Mouse (Mus musculus) CD4-positive helper T cell, adult 2 months (primary cell): ENCODE measurements around the gene Zfp318.

Experiments used
- DNase-seq: peaks from one replicate; pipeline ENCODE4 v3.0.0-alpha.2; 2012; ENCODE audit warnings: low read depth, missing footprints, low spot score

Gene Zfp318

GRCm38 (mm10) chr17:46383294-46384060 is at the start of gene Zfp318:
Zfp318 (plus strand) TSS chr17:46383731.
- DNase-seq = peak; percentile 95

DNA sequence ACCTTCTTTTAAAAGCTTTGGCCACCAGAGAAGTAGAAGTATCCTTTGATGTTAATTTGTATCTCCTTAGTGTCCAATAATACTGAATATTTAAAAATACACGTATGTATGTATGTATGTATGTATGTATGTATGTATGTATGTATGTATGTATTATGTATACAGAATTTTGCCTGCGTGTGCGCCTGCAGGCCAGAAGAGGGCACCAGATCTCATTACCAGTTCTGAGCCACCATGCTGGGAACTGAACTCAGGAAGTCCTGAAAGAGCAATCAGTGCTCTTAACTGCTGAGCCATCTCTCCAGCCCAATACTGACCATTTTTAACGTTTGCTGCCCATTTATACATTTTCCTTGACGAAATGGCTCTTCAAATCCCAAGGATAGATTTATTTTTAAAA is 47.1 kb upstream of the Zfp318 start:
- peak; percentile 40 for DNase-seq

GRCm38 (mm10) chr17:46341208-46341607 is 42.3 kb upstream of the Zfp318 start:
- DNase-seq = no peak

GRCm38 (mm10) chr17:46351026-46351700 is 32.4 kb upstream of the Zfp318 start:
- DNase-seq = no peak

GRCm38 (mm10) chr17:46371783-46372182 is 11.7 kb upstream of the Zfp318 start:
- DNase-seq = peak; percentile 66

DNA sequence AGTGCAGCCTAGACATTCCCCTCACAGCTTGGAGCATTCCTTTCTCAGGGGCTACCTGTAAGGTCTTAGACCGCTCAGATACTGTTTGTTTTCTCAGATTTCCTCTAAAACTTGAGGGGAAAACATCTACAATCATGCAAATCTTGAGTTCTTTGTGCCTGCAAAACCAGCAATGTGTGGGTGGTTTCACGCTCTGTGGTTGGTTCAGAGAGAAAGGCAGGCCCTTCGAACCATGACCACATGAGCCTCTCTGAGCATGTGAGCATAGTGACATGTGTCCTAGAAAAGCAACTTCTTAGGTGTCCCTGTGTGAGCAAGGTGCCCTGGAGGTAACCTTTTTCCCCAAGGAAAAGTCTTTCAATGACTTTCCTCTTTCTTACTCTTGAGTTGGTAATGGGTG is 5.0 kb upstream of the Zfp318 start:
- peak; percentile 30 for DNase-seq

GRCm38 (mm10) chr17:46384061-46384801 is 700 bp downstream of the Zfp318 start:
- peak; percentile 34 for DNase-seq

GRCm38 (mm10) chr17:46388200-46388599 is 4.7 kb downstream of the Zfp318 start:
- DNase-seq = peak; percentile 56

DNA sequence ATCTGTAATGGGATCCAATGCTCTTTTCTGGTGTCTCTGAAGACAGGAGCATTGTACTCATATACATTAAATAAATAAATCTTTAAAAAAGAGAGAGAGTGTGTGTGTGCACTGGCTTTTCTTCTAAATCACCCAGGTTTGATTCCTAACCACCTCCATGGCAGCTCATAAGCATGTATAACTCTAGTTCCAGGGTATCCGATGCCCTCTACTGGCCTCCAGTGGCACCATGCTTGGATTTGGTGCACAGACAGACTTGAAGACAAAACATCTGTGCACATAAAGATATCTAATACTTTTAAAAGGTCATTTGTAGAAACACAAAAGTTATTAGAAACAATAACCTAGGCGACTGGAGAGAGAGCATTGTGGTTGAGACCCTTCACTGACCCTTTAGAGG is 9.5 kb downstream of the Zfp318 start:
- peak; percentile 66 for DNase-seq

DNA sequence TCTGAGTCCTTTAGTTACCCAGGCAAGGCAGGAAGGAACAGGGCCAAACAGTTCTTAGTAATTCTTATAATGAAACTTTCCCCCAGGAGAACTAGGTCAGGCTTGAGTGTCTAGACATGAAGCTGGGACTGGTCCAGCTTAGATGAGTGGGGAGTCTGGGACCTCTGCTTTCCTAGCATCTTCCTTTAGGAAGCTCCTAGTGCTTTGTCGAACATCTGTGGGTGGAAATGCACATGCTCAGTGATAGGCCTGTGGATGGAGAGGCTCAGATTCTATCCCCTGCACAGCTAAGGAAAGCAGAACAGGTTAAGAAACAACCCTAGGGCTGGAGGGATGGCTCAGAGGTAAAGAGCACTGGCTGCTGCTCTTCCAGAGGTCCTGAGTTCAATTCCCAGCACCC is 11.1 kb downstream of the Zfp318 start:
- DNase-seq = no peak

DNA sequence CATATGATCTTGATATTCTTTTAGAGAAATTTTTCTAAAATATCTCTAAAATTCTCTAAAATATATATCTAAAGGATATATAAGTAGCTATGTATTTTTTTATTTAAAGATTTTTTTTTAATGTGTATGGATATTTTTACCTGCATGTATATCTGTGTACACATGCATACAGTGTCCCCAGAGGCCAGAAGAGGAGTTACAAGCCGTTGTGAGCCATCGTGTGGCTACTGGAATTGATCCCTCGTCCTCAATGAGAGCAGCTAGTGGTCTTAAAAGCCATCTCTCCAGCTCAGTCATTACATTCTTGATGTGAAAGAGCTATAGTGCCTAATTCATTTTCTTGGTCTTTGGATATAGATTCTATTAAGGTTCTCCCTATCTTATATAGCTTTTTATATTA is 24.9 kb downstream of the Zfp318 start:
- no peak for DNase-seq

DNA sequence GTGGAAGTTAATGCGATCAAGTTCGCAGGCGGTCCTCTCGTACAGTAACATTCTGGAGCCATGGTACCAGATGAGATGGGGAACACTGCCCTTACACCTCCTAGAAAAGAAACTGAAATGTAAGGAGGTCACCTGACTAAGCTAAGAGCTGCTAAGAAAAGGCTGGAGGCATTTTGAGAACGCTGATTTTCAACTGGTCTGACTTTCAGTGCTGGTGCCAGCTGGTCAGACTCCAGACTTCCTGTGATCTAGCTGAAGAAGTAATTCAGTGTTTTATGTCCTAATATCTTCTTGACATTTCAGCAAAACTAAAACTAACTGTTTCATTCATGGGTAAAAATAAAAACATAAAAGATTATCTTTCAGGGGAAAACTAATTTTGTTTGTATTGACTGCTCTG is 35.1 kb downstream of the Zfp318 start:
- DNase-seq = no peak

DNA sequence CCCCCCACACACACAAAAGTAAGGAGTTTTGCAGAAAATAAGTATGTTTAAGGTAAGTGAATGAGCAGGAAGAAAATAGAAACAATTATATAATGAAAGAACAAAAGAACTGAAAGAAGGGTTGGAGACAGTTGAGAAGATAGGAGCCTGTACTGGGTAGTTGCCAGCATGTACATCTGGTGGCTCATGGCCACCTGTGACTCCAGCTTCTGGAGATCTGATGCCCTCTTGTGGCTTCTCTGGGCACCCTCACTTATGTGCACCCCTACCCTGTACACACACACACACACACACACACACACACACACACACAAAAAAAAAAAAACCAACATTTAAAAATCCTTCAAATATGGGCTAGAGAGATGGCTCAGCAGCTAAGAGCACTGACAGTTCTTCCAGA is 36.2 kb downstream of the Zfp318 start:
- DNase-seq = no peak

DNA sequence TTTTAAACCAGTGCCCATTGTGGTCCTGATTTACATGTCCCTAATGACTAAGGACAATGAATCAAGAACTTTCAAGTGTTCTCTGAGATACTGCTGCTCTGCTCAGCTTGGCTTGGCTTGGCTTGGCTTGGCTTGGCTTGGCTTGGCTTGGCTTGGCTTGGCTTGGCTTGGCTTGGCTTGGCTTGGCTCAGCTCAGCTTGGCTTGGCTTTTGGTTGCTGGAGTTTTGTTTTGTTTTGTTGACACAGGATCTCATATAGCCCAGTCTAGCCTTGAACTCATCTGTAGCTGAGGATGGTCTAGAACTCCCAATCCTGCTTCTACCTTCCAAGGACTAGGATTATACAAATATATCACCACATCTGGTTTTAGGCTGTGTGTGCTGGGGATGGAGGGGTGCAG is 43.0 kb downstream of the Zfp318 start:
- no peak for DNase-seq

DNA sequence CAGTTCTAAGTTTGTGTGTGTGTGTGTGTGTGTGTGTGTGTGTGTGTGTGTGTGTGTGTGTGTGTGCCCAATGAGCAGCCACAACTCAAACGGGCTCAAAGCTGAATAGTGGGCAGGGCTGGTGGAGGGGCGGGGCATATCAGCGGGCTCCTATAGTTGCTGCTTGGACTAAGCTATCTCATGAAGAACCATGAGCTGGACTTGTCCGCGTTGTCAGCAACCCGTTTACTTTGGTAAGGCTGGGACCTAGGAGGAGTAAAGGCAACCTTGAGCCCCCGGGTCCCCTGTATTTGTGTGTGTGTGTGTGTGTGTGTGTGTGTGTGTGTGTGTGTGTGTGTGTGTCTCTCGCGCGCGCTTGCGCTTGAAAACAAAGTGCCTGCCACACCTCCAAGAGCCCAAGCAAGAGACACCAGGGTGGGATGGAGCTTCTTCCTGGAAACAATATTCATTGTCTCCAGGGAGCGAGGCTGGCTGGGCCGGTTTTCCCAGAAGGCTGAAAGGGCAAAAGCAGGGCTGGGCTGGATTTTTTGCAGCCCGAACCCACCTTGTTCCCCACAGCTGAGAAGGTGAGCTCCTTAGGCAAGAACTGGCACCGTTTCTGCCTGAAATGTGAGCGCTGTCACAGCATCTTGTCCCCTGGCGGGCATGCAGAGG is 45.4 kb downstream of the Zfp318 start, which contains the start of gene Crip3:
TSS of gene Crip3 (plus strand) at position 166 of the 654 bp plus-strand sequence.
- DNase-seq = no peak

GRCm38 (mm10) chr17:46433627-46434026 is 50.1 kb downstream of the Zfp318 start:
- no peak for DNase-seq

GRCm38 (mm10) chr17:46436672-46437366 is 53.3 kb downstream of the Zfp318 start:
- no peak for DNase-seq

GRCm38 (mm10) chr17:46438298-46438873 is 54.9 kb downstream of the Zfp318 start, which contains the start of gene Slc22a7:
Slc22a7 (minus strand) TSS chr17:46438457.
- DNase-seq = no peak

- DNase-seq = no peak
These were observed 55.6 kb downstream of the Zfp318 start for GRCm38 (mm10) chr17:46439176-46439575.

DNA sequence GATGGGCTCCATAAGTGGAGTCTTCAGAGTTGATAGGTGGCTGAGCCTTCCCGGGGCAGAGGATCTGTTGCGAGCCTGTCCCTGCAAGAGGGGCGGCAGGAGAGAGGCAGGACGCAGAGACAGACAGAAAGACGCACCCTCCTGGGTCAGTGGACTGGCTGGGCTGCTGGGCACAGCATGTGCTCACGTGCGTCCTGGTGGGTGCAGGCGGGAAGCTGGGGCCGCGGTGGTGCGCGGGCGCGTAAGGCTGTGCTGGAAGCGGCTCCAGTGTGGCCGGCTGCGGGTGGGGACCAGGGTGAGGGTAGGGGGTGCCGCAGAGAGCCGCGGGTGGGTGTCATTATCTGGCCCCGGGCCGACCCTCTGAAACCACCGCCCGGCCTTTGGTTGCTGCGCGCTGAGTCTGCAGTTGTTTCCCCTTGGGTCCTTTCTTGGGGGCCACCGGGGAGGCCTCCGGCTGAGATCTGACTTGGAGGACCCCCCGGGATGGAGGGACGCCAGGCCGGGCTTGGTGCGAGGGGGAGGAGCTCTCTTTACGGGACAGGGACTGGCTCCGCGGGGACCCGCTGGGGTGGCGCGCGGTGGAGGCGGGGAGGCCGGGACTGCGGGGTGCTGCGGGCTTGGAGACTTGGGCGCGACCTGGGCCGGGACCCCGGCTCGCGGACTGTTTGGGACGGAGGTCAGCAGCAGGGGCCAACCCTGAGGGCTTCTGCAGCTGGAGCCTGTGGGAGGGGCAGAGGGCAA is 61.5 kb downstream of the Zfp318 start:
- DNase-seq = no peak
